ENCODE assay signal across 12 mouse cellular contexts in the genomic region with DNA sequence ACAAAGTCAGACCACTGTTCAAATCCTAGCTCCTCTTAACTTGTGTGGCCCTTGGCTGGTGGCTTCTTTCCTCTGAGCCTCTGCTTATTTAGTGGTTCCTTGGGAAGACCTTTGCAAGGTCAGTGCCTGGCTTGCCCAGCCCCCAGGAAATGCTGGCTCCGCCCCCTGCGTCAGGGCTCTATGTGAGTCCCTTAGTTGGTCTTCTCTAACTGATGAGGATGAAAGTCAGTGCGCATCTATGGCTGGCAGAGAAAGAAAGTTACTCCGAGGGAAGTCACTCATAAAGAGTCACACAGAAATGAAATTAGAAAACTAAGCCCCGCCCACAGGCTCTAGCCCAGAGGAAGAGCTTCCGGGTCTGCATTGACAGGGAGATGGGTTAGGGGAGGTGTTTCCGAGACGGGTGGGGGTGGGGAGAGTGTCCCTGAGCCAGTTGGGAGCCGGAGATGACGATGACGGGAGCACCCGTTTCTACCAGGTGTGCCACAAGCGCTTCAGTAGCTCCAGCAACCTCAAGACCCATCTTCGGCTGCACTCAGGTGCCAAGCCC. TPM values are rescaled to one million over a fixed set of nuclear protein-coding genes. Genes with fewer than 3 reads are reported as not detected.
DNase-seq lines count a peak whose midpoint lies in the region; ATAC-seq and TF ChIP-seq lines count a peak whose summit lies in the region.
"Had no signal": no experiment of that assay in that cellular context is flagged by ENCODE, and none has a peak within 500 bp of the region (broad histone marks: within the 10 kb centered on the region; RNA-seq: fewer than 3 reads in every experiment).

No protein-coding gene starts in this region.

- no peak for TF ChIP-seq CTCF in E14TG2a.4 (conservative IDR thresholded peaks at IDR 0.05; ENCODE audit: low read length)
- TF ChIP-seq CTCF in layer of hippocampus, adult 2 months (conservative IDR thresholded peaks at IDR 0.05), result no peak

- no peak overlapping the region for H3K4me2 ChIP-seq in hindbrain, embryonic 11.5 days (replicated peaks; ENCODE audit: low read depth, low read length)
- H3K4me2 ChIP-seq in hindbrain, embryonic 16.5 days (ENCODE audit: low read length), result peak overlapping the region; percentile 15; the same call in 1 of the 2 replicates
- H3K4me2 ChIP-seq in neural tube, embryonic 15.5 days, result peak overlapping the region; percentile 20; the same call in 1 of the 2 replicates
- H3K4me2 ChIP-seq: limb, embryonic 15.5 days had no signal

- no peaks in the 10 kb centered on the region for H3K9me3 ChIP-seq in hindbrain, embryonic 10.5 days
- no peaks in the 10 kb centered on the region for H3K9me3 ChIP-seq in hindbrain, embryonic 11.5 days (ENCODE audit: control insufficient read depth, low read length)
- H3K9me3 ChIP-seq in E14TG2a.4 (ENCODE audit: low read length), result no peaks in the 10 kb centered on the region
- no peaks in the 10 kb centered on the region for H3K9me3 ChIP-seq in hindbrain, embryonic 16.5 days (ENCODE audit: control insufficient read depth, low read length)
- no peaks in the 10 kb centered on the region for H3K9me3 ChIP-seq in neural tube, embryonic 15.5 days (replicated peaks)
- H3K9me3 ChIP-seq: limb, embryonic 15.5 days had no signal

- H3K36me3 ChIP-seq in hindbrain, embryonic 10.5 days, result no peaks in the 10 kb centered on the region
- no peaks in the 10 kb centered on the region for H3K36me3 ChIP-seq in hindbrain, embryonic 11.5 days (ENCODE audit: control insufficient read depth, insufficient read depth, low read length)
- H3K36me3 ChIP-seq in E14TG2a.4 (ENCODE audit: insufficient read depth, low read length), result no peaks in the 10 kb centered on the region
- H3K36me3 ChIP-seq in hindbrain, embryonic 16.5 days (ENCODE audit: control insufficient read depth, insufficient read depth, low read length), result no peaks in the 10 kb centered on the region
- no peaks in the 10 kb centered on the region for H3K36me3 ChIP-seq in neural tube, embryonic 15.5 days
- H3K36me3 ChIP-seq: limb, embryonic 15.5 days had no signal

- H3K4me1 ChIP-seq in hindbrain, embryonic 10.5 days (replicated peaks), result peaks cover 25% of the 10 kb centered on the region
- no peaks in the 10 kb centered on the region for H3K4me1 ChIP-seq in hindbrain, embryonic 11.5 days (replicated peaks; ENCODE audit: control insufficient read depth, insufficient read depth, low read length)
- peaks cover 68% of the 10 kb centered on the region for H3K4me1 ChIP-seq in E14TG2a.4 (replicated peaks; ENCODE audit: low read depth, low read length)
- no peaks in the 10 kb centered on the region for H3K4me1 ChIP-seq in hindbrain, embryonic 16.5 days (ENCODE audit: control insufficient read depth, insufficient read depth, low read depth, low read length)
- H3K4me1 ChIP-seq in neural tube, embryonic 15.5 days, result no peaks in the 10 kb centered on the region

- peak overlapping the region; percentile 56; the same call in 1 of the 2 replicates for H3K27ac ChIP-seq in hindbrain, embryonic 10.5 days
- H3K27ac ChIP-seq in hindbrain, embryonic 11.5 days (ENCODE audit: low read depth, low read length), result no peak overlapping the region
- no peak overlapping the region for H3K27ac ChIP-seq in hindbrain, embryonic 16.5 days (ENCODE audit: low read depth, low read length)
- no peak overlapping the region for H3K27ac ChIP-seq in neural tube, embryonic 15.5 days (replicated peaks)
- no peak overlapping the region for H3K27ac ChIP-seq in layer of hippocampus, adult 2 months
- H3K27ac ChIP-seq: limb, embryonic 15.5 days had no signal

- ATAC-seq in hindbrain, embryonic 11.5 days (ENCODE audit: low FRiP score), result no peak
- ATAC-seq in hindbrain, embryonic 16.5 days, result no peak
- no peak for ATAC-seq in neural tube, embryonic 15.5 days (ENCODE audit: low FRiP score)

- H3K4me3 ChIP-seq in hindbrain, embryonic 10.5 days, result peak overlapping the region; percentile 22
- H3K4me3 ChIP-seq in hindbrain, embryonic 11.5 days (ENCODE audit: low read depth, low read length), result no peak overlapping the region
- H3K4me3 ChIP-seq in E14TG2a.4 (replicated peaks; ENCODE audit: low read length), result peak overlapping the region; percentile 65
- H3K4me3 ChIP-seq in hindbrain, embryonic 16.5 days (ENCODE audit: low read length), result no peak overlapping the region
- no peak overlapping the region for H3K4me3 ChIP-seq in neural tube, embryonic 15.5 days (replicated peaks)
- H3K4me3 ChIP-seq in layer of hippocampus, adult 2 months, result no peak overlapping the region
- H3K4me3 ChIP-seq: erythroblast, embryonic 14.5 days; limb, embryonic 15.5 days had no signal

- no peak overlapping the region for H3K9ac ChIP-seq in hindbrain, embryonic 11.5 days (ENCODE audit: low read depth, low read length)
- H3K9ac ChIP-seq in hindbrain, embryonic 16.5 days (ENCODE audit: low read depth, low read length), result no peak overlapping the region
- no peak overlapping the region for H3K9ac ChIP-seq in neural tube, embryonic 15.5 days (replicated peaks)
- H3K9ac ChIP-seq: limb, embryonic 15.5 days had no signal

- 30% methylated on average over 14 of the region's 14 CpGs for WGBS in hindbrain, embryonic 10.5 days
- 29% methylated on average over 14 of the region's 14 CpGs for WGBS in hindbrain, embryonic 11.5 days
- WGBS in hindbrain, embryonic 16.5 days, result 31% methylated on average over 14 of the region's 14 CpGs
- 38% methylated on average over 14 of the region's 14 CpGs for WGBS in neural tube, embryonic 15.5 days

- DNase-seq in hindbrain, embryonic 10.5 days (ENCODE audit: low spot score), result no peak
- DNase-seq in hindbrain, embryonic 11.5 days (ENCODE audit: low spot score), result no peak
- DNase-seq in right cerebral cortex, postnatal 36 days (ENCODE audit: low spot score in 2 of 2), result no peak
- no peak for DNase-seq in left cerebral cortex, adult 9 months (ENCODE audit: low spot score in 2 of 2)
- DNase-seq in layer of hippocampus, adult 2 months (ENCODE audit: low spot score in 2 of 2), result no peak
- DNase-seq: kidney, adult 18-20 months had no signal

- H3K27me3 ChIP-seq in hindbrain, embryonic 10.5 days (ENCODE audit: insufficient read depth, poor library complexity, severe bottlenecking), result peaks cover 37% of the 10 kb centered on the region
- no peaks in the 10 kb centered on the region for H3K27me3 ChIP-seq in hindbrain, embryonic 11.5 days (ENCODE audit: control insufficient read depth, insufficient read depth, low read length)
- peaks cover 11% of the 10 kb centered on the region; the same call in 1 of the 2 replicates for H3K27me3 ChIP-seq in E14TG2a.4 (ENCODE audit: insufficient read depth, low read length)
- H3K27me3 ChIP-seq in hindbrain, embryonic 16.5 days (replicated peaks; ENCODE audit: control insufficient read depth, insufficient read depth, low read length), result no peaks in the 10 kb centered on the region; the same call in none of the 2 replicates
- peaks cover 10% of the 10 kb centered on the region for H3K27me3 ChIP-seq in neural tube, embryonic 15.5 days (replicated peaks)

RNA-seq across cellular contexts. Expression of a gene that starts 2.4 kb away (rescaled TPM):
- polyA plus RNA-seq in hindbrain, embryonic 10.5 days (2016; fragmentation: Nextera tagmentation; extraction: Ambion mirVana), result 1.6 and 2.9 TPM in 2 replicates
- polyA plus RNA-seq in hindbrain, embryonic 11.5 days (2014; fragmentation: Nextera tagmentation; extraction: Ambion mirVana), result 1.4 and 1.8 TPM in 2 replicates
- polyA plus RNA-seq in hindbrain, embryonic 16.5 days (2015; fragmentation: Nextera tagmentation; extraction: Ambion mirVana), result 3.7 and 5.3 TPM in 2 replicates
- 2.5 and 3.7 TPM in 2 replicates for polyA plus RNA-seq in neural tube, embryonic 15.5 days (2015; fragmentation: Nextera tagmentation; extraction: Ambion mirVana)
- 1 to 10 TPM; 2.7 to 3.0 TPM for total RNA-seq in layer of hippocampus, adult 2 months (2021)
- polyA plus RNA-seq: erythroblast, embryonic 14.5 days had no signal

RNA-seq across cellular contexts. Expression of a gene that starts 4.6 kb away (rescaled TPM):
- polyA plus RNA-seq in hindbrain, embryonic 10.5 days (2016; fragmentation: Nextera tagmentation; extraction: Ambion mirVana), result not detected in 2 replicates
- not detected in 2 replicates for polyA plus RNA-seq in hindbrain, embryonic 11.5 days (2014; fragmentation: Nextera tagmentation; extraction: Ambion mirVana)
- polyA plus RNA-seq in hindbrain, embryonic 16.5 days (2015; fragmentation: Nextera tagmentation; extraction: Ambion mirVana), result not detected in 2 replicates
- not detected in 2 replicates for polyA plus RNA-seq in neural tube, embryonic 15.5 days (2015; fragmentation: Nextera tagmentation; extraction: Ambion mirVana)
- total RNA-seq in layer of hippocampus, adult 2 months (2021), result not detected
- total RNA-seq: MEL had no signal
- polyA plus RNA-seq: erythroblast, embryonic 14.5 days; limb, embryonic 15.5 days had no signal

RNA-seq across cellular contexts. Expression of a gene that starts 36.6 kb away (rescaled TPM):
- 5.3 and 5.5 TPM in 2 replicates for polyA plus RNA-seq in hindbrain, embryonic 10.5 days (2016; fragmentation: Nextera tagmentation; extraction: Ambion mirVana)
- 4.5 and 5.1 TPM in 2 replicates for polyA plus RNA-seq in hindbrain, embryonic 11.5 days (2014; fragmentation: Nextera tagmentation; extraction: Ambion mirVana)
- 1.5 and 1.8 TPM in 2 replicates for polyA plus RNA-seq in hindbrain, embryonic 16.5 days (2015; fragmentation: Nextera tagmentation; extraction: Ambion mirVana)
- 5.6 and 29.0 TPM in 2 replicates for polyA plus RNA-seq in neural tube, embryonic 15.5 days (2015; fragmentation: Nextera tagmentation; extraction: Ambion mirVana)
- total RNA-seq in layer of hippocampus, adult 2 months (2021), result 1 to 10 TPM; 1.1 to 3.8 TPM

RNA-seq across cellular contexts. Expression of a gene that starts 39.6 kb away (rescaled TPM):
- 13.4 and 27.5 TPM in 2 replicates for polyA plus RNA-seq in hindbrain, embryonic 10.5 days (2016; fragmentation: Nextera tagmentation; extraction: Ambion mirVana)
- 2.9 and 3.7 TPM in 2 replicates for polyA plus RNA-seq in hindbrain, embryonic 11.5 days (2014; fragmentation: Nextera tagmentation; extraction: Ambion mirVana)
- polyA plus RNA-seq in hindbrain, embryonic 16.5 days (2015; fragmentation: Nextera tagmentation; extraction: Ambion mirVana), result 0.16 and 0.35 TPM in 2 replicates
- 0.19 and 0.37 TPM in 2 replicates for polyA plus RNA-seq in neural tube, embryonic 15.5 days (2015; fragmentation: Nextera tagmentation; extraction: Ambion mirVana)
- total RNA-seq in layer of hippocampus, adult 2 months (2021), result not detected
- total RNA-seq: MEL had no signal
- polyA plus RNA-seq: erythroblast, embryonic 14.5 days; limb, embryonic 15.5 days had no signal

RNA-seq across cellular contexts. Expression of a gene that starts 44.1 kb away (rescaled TPM):
- polyA plus RNA-seq in hindbrain, embryonic 10.5 days (2016; fragmentation: Nextera tagmentation; extraction: Ambion mirVana), result 7.6 and 11.2 TPM in 2 replicates
- polyA plus RNA-seq in hindbrain, embryonic 11.5 days (2014; fragmentation: Nextera tagmentation; extraction: Ambion mirVana), result 5.7 and 5.8 TPM in 2 replicates
- 21.3 and 21.5 TPM in 2 replicates for polyA plus RNA-seq in hindbrain, embryonic 16.5 days (2015; fragmentation: Nextera tagmentation; extraction: Ambion mirVana)
- 16.2 and 19.4 TPM in 2 replicates for polyA plus RNA-seq in neural tube, embryonic 15.5 days (2015; fragmentation: Nextera tagmentation; extraction: Ambion mirVana)
- 10 to 100 TPM; 34.0 to 42.4 TPM for total RNA-seq in layer of hippocampus, adult 2 months (2021)

Comparison
In these comparisons a context has a peak if more than half of its experiments do, and no peak if none do; other contexts are left out.
1. H3K4me3 ChIP-seq: peak in hindbrain, embryonic 10.5 days (single experiment) and E14TG2a.4 (single experiment); none in hindbrain, embryonic 11.5 days (single experiment), hindbrain, embryonic 16.5 days (single experiment), neural tube, embryonic 15.5 days (single experiment) and layer of hippocampus, adult 2 months (single experiment).